Comparison of ENCODE assay signal across 19 mouse cellular contexts in genomic region chr19:26724626-26725025, GRCm38 (mm10).
DNase-seq lines count a peak whose midpoint lies in the region; TF ChIP-seq lines count a peak whose summit lies in the region.
"Had no signal": no experiment of that assay in that cellular context is flagged by ENCODE, and none has a peak within 500 bp of the region (broad histone marks: within the 10 kb centered on the region; RNA-seq: fewer than 3 reads in every experiment).

No protein-coding gene starts in this region.

- 38% methylated on average over 3 of the region's 3 CpGs for WGBS in thymus, adult 2 months

- peaks cover 16% of the 10 kb centered on the region for H3K4me1 ChIP-seq in thymus, adult 2 months (replicated peaks; ENCODE audit: control insufficient read depth, insufficient read depth, low read length)
- H3K4me1 ChIP-seq: forebrain, embryonic 13.5 days; forebrain, embryonic 15.5 days had no signal

- H3K27ac ChIP-seq in thymus, adult 2 months (ENCODE audit: control insufficient read depth, insufficient read depth, low read length), result no peak overlapping the region
- H3K27ac ChIP-seq: embryonic facial prominence, embryonic 10.5 days; embryonic facial prominence, embryonic 12.5 days; forebrain, embryonic 13.5 days; forebrain, embryonic 15.5 days had no signal

- no peak for TF ChIP-seq CTCF in thymus, adult 2 months (IDR thresholded peaks at IDR 0.05; ENCODE audit: borderline replicate concordance, control insufficient read depth, extremely low read depth, insufficient read depth, low read length, poor library complexity)

- DNase-seq in cerebellum, adult 9-10 months, result peak; percentile 11
- DNase-seq in cerebellum, postnatal 4 days (ENCODE audit: low spot score in 2 of 2), result no peak
- peak; percentile 61 for DNase-seq in thymus, postnatal 0 days (ENCODE audit: low spot score)
- DNase-seq in thymus, adult 18-20 months, result no peak
- peak; percentile 31 for DNase-seq in thymus, postnatal 14 days
- DNase-seq in thymus, adult 2 months, result no peak
- no peak for DNase-seq in kidney, adult 11 months
- DNase-seq: adrenal gland, adult 8-10 months; adrenal gland, postnatal 14 days; adrenal gland, postnatal 36 days; B cell, adult 2 months; cerebellum, adult 11-12 months; cerebellum, postnatal 14 days had no signal

- H3K36me3 ChIP-seq in thymus, adult 2 months (ENCODE audit: control insufficient read depth, insufficient read depth, low read length), result peaks cover 17% of the 10 kb centered on the region
- H3K36me3 ChIP-seq: embryonic facial prominence, embryonic 10.5 days had no signal

- TF ChIP-seq POLR2A in thymus, adult 2 months (IDR thresholded peaks at IDR 0.05; ENCODE audit: control insufficient read depth, extremely low read depth, insufficient read depth, low read length, poor library complexity), result no peak

- no peak overlapping the region for H3K4me3 ChIP-seq in thymus, adult 2 months (ENCODE audit: control insufficient read depth, insufficient read depth, low read length)
- H3K4me3 ChIP-seq: embryonic facial prominence, embryonic 10.5 days; embryonic facial prominence, embryonic 12.5 days; forebrain, embryonic 13.5 days; forebrain, embryonic 15.5 days had no signal

- no peaks in the 10 kb centered on the region for H3K27me3 ChIP-seq in thymus, adult 2 months (ENCODE audit: control insufficient read depth, insufficient read depth, low read length)
- H3K27me3 ChIP-seq: CH12.LX; embryonic facial prominence, embryonic 12.5 days; forebrain, embryonic 13.5 days; forebrain, embryonic 15.5 days; Patski had no signal

Comparison
In these comparisons a context has a peak if more than half of its experiments do, and no peak if none do; other contexts are left out.
1. DNase-seq: peak in cerebellum, adult 9-10 months (single experiment), thymus, postnatal 0 days (single experiment) and thymus, postnatal 14 days (single experiment); none in cerebellum, postnatal 4 days (0 of 2), thymus, adult 18-20 months (0 of 2), thymus, adult 2 months (single experiment) and kidney, adult 11 months (single experiment).